Mouse (Mus musculus) hindbrain, embryonic 12.5 days (tissue): ENCODE results near the gene Bco1. TPM values are rescaled to one million over a fixed set of nuclear protein-coding genes. Genes with fewer than 3 reads are reported as not detected.

Source experiments
- ATAC-seq: fragments of 200-750 bp; cut with Nextera tagmentation; 2 replicates; pipeline ENCODE4 v1.8.0; 2017; ENCODE audit warnings: moderate TSS enrichment; ENCODE audit not compliant: low FRiP score
- H3K27ac ChIP-seq: fragments of 300-500 bp; sonication (generic); 2 replicates; pipeline ENCODE4 v1.5.1; 2016; ENCODE audit warnings: mild to moderate bottlenecking
- H3K27me3 ChIP-seq: fragments of 300-500 bp; sonication (generic); 2 replicates; pipeline ENCODE4 v1.6.1; 2016; ENCODE audit warnings: mild to moderate bottlenecking
- H3K36me3 ChIP-seq: fragments of 300-500 bp; sonication (generic); 2 replicates; pipeline ENCODE4 v1.6.1; 2016; ENCODE audit warnings: mild to moderate bottlenecking
- H3K4me1 ChIP-seq: fragments of 300-500 bp; sonication (generic); 2 replicates; pipeline ENCODE4 v1.6.1; 2016
- H3K4me2 ChIP-seq: fragments of 300-500 bp; sonication (generic); replicated peaks from 2 replicates; pipeline ENCODE4 v1.6.1; 2016; ENCODE audit warnings: mild to moderate bottlenecking
- H3K4me3 ChIP-seq: fragments of 300-500 bp; sonication (generic); 2 replicates; pipeline ENCODE4 v1.5.1; 2016; ENCODE audit warnings: mild to moderate bottlenecking
- H3K9ac ChIP-seq: fragments of 300-500 bp; sonication (generic); 2 replicates; pipeline ENCODE4 v1.6.1; 2016; ENCODE audit warnings: mild to moderate bottlenecking, moderate library complexity
- H3K9me3 ChIP-seq: fragments of 300-500 bp; sonication (generic); replicated peaks from 2 replicates; pipeline ENCODE4 v1.6.1; 2016; ENCODE audit warnings: mild to moderate bottlenecking
- WGBS: fragments of 180-500 bp; shearing (Covaris S2); methylation state at CpG from one replicate; pipeline ENCODE4 v1.1.7; 2016; 5-methylcytosine and 5-hydroxymethylcytosine counted together
- polyA plus RNA-seq: library from polyadenylated mRNA; unstranded; fragments of >200 nt; fragmentation: Nextera tagmentation; extraction: Ambion mirVana; gene quantifications from 2 replicates; pipeline ENCODE4 v1.2.1, GENCODE M21; 2016

The Bco1 gene
- polyA plus RNA-seq, 1 experiment from 2014 or later: 0.17 TPM

DNA sequence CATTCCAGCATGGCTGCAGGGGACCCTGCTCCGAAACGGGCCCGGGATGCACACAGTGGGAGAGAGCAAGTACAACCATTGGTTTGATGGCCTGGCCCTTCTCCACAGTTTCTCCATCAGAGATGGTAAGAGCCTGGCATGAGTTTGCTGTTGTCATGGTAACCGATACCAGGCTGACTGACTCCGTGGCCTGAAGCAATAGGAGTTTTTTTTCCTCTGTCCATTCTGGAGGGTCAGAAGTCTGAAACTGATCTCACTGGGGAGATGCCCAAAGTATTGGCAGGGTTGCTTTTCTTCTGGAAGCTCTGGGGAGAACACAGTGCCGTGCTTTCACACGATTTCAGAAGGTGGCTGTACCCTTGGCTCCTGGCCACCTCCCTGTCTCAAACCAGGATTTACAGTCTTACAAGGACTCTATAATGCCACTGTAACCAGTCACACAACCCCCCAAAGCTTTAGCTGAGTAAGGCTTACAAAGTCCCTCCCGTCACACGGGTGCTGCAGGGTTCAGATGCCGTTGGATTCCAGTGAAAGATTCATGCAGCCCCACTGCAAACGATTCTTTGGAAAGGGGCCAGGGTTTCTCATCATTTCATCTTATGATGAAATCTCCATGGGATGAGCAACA is 2.0 kb downstream of the Bco1 start:
- Histone ChIP-seq H3K9me3 (no peaks in the 10 kb centered on the region), H3K9ac (no peak overlapping the region), H3K36me3 (no peaks in the 10 kb centered on the region), H3K4me3 (no peak overlapping the region), H3K27ac (no peak overlapping the region), H3K4me2 (no peak overlapping the region), H3K4me1 (peaks cover 10% of the 10 kb centered on the region; the same call in 1 of the 2 replicates), H3K27me3 (no peaks in the 10 kb centered on the region)
- 54% methylated on average over 11 of the region's 11 CpGs for WGBS
- ATAC-seq: peak; percentile 66

DNA sequence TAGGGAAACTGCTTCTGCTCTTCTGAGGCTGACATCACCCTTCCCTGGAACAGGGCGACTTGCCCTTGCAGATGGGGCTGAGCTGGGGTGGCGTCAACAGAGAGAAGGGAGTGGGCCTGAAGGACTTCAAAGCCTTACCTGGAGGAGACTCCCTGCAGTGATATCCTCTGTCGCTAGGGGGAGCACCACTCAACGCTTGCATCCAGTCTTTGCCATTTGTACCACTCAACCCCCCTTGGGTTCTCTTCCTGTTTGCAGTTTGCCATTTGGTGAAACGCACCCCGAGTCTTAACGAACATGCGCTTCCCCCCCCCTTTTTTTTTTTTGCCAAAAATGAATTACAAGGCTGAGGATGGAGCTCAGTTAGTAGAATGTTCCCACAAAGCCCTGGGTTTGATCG is 11.9 kb downstream of the Bco1 start:
- Histone ChIP-seq H3K27ac (no peak overlapping the region), H3K4me2 (no peak overlapping the region), H3K9me3 (no peaks in the 10 kb centered on the region), H3K9ac (no peak overlapping the region), H3K4me1 (no peaks in the 10 kb centered on the region), H3K27me3 (no peaks in the 10 kb centered on the region), H3K36me3 (no peaks in the 10 kb centered on the region), H3K4me3 (no peak overlapping the region)
- no peak for ATAC-seq
- 16% methylated on average over 9 of the region's 9 CpGs for WGBS

DNA sequence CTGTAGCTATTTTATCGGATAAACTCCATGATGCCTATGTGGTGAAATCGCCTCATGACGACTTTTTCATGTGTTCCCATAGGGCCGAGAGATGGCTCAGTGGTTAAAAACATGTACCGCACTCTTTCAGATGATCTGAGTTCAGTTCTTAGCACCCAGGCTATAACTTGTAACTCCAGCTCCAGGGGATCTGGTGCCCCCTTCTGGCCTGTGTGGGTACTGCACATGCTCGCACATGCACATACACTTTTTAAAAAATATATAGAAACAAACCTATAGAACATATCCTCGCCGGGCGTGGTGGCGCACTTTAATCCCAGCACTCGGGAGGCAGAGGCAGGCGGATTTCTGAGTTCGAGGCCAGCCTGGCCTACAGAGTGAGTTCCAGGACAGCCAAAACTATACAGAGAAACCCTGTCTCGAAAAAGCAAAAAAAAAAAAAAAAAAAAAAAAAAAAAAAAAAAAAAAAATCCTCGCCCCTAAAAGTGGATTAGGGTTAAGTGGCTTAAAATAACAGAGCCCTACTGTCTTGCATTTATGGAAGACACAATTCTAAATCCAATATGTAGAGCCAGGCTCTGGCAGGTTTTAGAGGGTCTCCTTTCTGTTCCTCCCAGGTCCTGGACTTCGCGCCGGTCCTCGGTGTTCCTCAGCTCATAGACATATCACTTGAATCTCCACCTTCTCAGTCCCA is 13.5 kb downstream of the Bco1 start:
- H3K27me3 ChIP-seq: no peaks in the 10 kb centered on the region
- no peak overlapping the region for H3K4me2 ChIP-seq
- no peak for ATAC-seq
- H3K9ac ChIP-seq: no peak overlapping the region
- H3K36me3 ChIP-seq: no peaks in the 10 kb centered on the region
- H3K27ac ChIP-seq: no peak overlapping the region
- H3K9me3 ChIP-seq: no peaks in the 10 kb centered on the region
- no peaks in the 10 kb centered on the region for H3K4me1 ChIP-seq
- no peak overlapping the region for H3K4me3 ChIP-seq
- WGBS: 91% methylated on average over 19 of the region's 19 CpGs

DNA sequence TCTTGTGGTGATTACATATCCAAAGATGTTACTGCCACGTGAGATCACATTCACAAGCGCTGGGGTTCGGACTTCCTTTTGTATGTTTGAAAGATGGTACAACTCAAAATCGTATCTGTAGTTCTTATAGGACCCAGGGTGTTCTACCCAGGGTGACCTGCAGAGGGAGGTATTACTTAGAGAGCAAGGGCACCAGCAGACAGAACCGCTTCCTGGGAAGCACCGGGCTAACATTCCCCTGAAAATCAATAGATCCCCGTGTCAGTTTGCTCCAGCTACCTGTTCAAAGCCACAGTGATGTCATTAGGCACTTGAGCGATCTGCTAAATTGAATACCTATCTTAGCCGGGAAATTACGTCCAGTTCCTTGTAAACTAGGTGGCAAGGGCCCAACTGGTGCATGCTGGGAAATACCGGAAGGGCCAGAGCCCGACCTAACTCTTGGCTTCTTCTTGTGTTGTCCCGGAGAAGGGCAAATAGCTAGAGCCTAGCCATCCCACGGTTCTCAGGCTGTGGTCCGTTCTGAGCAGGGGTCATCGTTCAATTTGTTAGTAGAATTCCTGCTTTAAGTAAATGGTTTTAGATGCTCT is 14.2 kb downstream of the Bco1 start:
- Histone ChIP-seq H3K9me3 (no peaks in the 10 kb centered on the region), H3K4me1 (no peaks in the 10 kb centered on the region), H3K4me3 (no peak overlapping the region), H3K4me2 (no peak overlapping the region), H3K27ac (no peak overlapping the region), H3K9ac (no peak overlapping the region), H3K36me3 (no peaks in the 10 kb centered on the region), H3K27me3 (no peaks in the 10 kb centered on the region)
- ATAC-seq: no peak
- WGBS: 55% methylated on average over 16 of the region's 16 CpGs

DNA sequence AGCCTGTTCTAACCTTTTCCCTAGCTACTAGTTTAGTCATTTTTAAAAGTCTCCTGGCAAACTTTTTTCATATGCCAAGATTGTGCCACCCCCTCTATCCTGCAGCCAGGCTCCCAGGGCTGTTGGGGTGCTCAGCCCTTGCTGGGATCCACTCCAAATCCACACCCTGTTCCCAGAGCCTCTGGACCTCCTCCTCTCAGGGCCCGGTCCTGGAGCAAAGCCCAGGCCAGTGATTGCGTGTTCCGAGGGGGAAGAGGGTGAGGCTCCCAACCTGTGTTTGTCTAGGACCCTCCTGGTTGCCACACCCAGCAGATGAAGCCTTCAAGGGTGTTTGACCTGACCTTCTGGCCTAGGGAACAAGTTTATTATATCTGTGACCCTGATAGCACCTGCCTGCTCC is 16.0 kb downstream of the Bco1 start:
- H3K4me1 ChIP-seq: peaks cover 5% of the 10 kb centered on the region
- H3K27ac ChIP-seq: no peak overlapping the region
- no peak for ATAC-seq
- H3K36me3 ChIP-seq: no peaks in the 10 kb centered on the region
- no peak overlapping the region for H3K4me3 ChIP-seq
- no peak overlapping the region for H3K4me2 ChIP-seq
- no peaks in the 10 kb centered on the region for H3K27me3 ChIP-seq
- H3K9me3 ChIP-seq: no peaks in the 10 kb centered on the region
- WGBS: 89% methylated on average over 3 of the region's 3 CpGs
- no peak overlapping the region for H3K9ac ChIP-seq

DNA sequence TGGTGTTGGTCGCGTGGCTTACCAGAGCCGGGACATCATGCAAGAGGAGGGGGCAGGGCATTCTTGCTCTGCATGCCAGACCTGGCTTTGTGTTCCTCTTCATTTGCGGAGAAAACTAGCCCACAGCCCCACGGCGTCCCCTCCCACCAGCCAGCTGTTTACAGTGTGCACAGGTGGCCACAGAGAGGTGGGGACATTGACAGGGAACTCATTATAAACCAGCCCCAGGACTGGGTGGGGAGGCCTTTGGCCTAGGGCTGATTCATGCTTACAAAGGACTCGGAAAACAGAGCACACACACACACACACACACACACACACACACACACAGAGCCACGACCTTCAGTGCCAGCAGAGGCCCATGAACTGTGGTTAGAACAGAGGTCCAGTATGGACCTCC is 16.6 kb downstream of the Bco1 start:
- peaks cover 5% of the 10 kb centered on the region for H3K4me1 ChIP-seq
- H3K27ac ChIP-seq: no peak overlapping the region
- no peaks in the 10 kb centered on the region for H3K36me3 ChIP-seq
- no peaks in the 10 kb centered on the region for H3K27me3 ChIP-seq
- H3K4me3 ChIP-seq: no peak overlapping the region
- WGBS: 72% methylated on average over 8 of the region's 8 CpGs
- H3K9me3 ChIP-seq: no peaks in the 10 kb centered on the region
- H3K9ac ChIP-seq: no peak overlapping the region
- no peak for ATAC-seq
- H3K4me2 ChIP-seq: no peak overlapping the region

DNA sequence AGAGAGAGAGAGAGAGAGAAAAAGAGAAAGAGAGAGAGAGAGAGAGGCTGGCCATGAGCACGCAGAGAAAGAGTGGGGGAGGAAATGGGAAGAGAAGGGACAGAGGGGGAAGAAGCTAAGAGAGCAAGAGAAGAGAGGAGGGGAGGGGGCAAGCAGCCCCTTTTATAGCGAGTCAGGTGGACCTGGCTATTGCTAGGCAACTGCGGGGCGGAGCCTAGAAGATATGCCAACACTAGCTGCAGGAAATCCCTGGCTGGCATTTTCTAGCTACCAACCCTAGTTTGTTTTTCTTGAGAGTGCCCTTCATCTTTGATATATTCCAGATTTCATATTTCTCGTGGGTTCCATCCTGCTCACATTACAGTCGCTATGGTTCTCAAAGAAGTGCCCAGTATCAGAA is 19.4 kb downstream of the Bco1 start:
- H3K4me1 ChIP-seq: peaks cover 5% of the 10 kb centered on the region
- H3K4me2 ChIP-seq: no peak overlapping the region; the same call in 1 of the 2 replicates
- H3K9ac ChIP-seq: no peak overlapping the region
- no peaks in the 10 kb centered on the region for H3K27me3 ChIP-seq
- no peak overlapping the region for H3K4me3 ChIP-seq
- no peak for ATAC-seq
- H3K27ac ChIP-seq: no peak overlapping the region
- 42% methylated on average over 6 of the region's 6 CpGs for WGBS
- no peaks in the 10 kb centered on the region for H3K9me3 ChIP-seq
- H3K36me3 ChIP-seq: no peaks in the 10 kb centered on the region

DNA sequence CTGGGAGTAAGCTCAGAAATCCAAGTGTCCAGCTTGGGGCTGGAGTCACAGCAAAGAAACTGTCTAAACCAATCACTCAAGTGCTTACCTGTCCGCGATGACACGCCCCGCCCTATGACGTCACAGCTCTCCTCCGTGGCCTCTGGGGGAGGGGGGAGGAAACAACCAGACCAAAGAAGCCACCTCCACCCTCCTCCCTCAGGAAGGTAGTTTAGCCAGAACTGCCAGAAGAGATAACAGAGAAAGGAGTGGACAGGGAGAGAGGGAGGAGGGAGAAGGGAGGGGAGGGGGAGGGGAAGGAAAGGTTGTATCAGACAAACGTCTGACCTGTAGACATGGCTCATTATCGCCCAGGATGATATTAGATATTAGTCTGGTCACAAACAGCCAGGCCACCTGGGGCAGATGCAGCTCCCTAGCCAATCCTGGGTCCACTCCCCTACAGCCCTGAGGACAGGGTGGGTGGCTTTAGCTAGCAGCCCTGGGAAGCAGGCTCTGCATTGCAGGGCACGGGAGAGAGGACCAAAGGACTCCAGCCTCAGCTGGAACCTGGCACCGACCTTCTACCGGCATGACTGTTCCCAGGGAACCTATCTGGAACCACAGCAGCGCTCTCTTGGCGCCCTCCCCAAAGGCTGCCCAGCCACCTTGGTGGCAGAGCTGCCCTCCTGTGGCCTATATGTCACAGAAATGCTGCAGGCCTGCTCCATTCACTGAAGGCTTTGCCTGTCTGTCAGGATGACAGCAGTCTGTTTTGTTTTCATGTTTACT is 20.2 kb downstream of the Bco1 start:
- H3K4me3 ChIP-seq: peak overlapping the region; percentile 4; the same call in 1 of the 2 replicates
- ATAC-seq: no peak
- peaks cover 5% of the 10 kb centered on the region for H3K4me1 ChIP-seq
- H3K36me3 ChIP-seq: no peaks in the 10 kb centered on the region
- H3K27me3 ChIP-seq: no peaks in the 10 kb centered on the region
- whole genome bisulfite sequencing: 12% methylated on average over 13 of the region's 13 CpGs
- H3K9ac ChIP-seq: no peak overlapping the region
- H3K9me3 ChIP-seq: no peaks in the 10 kb centered on the region
- H3K27ac ChIP-seq: no peak overlapping the region
- peak overlapping the region; percentile 36 for H3K4me2 ChIP-seq

DNA sequence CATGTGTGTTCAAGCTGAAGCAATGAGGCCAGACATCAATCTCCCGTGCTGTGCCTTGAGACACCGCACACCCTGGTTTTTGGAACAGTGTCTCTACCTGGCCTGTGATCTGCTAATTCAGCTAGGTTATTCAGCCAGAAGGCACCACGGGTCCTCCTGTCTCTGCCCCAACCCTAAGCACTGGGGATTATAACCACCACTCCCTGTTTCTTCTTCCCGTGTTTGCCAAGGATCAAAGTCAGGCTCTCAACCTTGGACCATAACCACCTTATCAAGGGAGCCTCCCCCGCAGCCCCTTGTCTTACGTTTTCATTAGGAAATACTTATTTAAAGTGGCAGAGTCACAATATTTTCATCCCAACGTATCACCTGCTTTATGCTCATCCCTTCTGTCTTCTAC is 20.9 kb downstream of the Bco1 start:
- no peaks in the 10 kb centered on the region for H3K27me3 ChIP-seq
- no peak overlapping the region for H3K4me3 ChIP-seq
- no peaks in the 10 kb centered on the region for H3K36me3 ChIP-seq
- H3K4me2 ChIP-seq: no peak overlapping the region
- no peak for ATAC-seq
- H3K9ac ChIP-seq: no peak overlapping the region
- no peak overlapping the region for H3K27ac ChIP-seq
- H3K9me3 ChIP-seq: no peaks in the 10 kb centered on the region
- peaks cover 5% of the 10 kb centered on the region for H3K4me1 ChIP-seq
- 75% methylated on average over 7 of the region's 7 CpGs for WGBS

DNA sequence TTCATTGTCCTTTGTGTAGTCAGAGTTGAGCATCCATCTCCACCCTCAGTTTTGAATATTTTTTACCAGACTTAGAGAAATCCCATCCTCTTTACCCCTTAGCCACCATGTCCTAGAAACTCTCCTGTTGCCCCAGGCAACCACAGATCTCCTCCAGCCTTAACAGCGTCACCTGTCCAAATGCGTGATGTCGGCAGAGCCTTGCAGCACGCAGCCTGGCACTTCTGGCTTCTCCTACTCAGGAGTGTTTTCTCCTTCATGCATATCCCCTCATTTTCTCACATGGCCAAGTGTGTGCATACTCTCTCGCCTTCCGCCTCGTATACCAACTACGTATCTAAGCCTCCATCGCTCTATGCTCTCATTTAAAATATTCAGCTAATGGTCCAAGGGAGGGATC is 22.8 kb downstream of the Bco1 start:
- Histone ChIP-seq H3K9me3 (no peaks in the 10 kb centered on the region), H3K27ac (no peak overlapping the region), H3K4me2 (no peak overlapping the region), H3K36me3 (no peaks in the 10 kb centered on the region), H3K4me3 (no peak overlapping the region), H3K9ac (no peak overlapping the region), H3K4me1 (peaks cover 5% of the 10 kb centered on the region), H3K27me3 (no peaks in the 10 kb centered on the region)
- 91% methylated on average over 9 of the region's 9 CpGs for WGBS
- ATAC-seq: no peak

DNA sequence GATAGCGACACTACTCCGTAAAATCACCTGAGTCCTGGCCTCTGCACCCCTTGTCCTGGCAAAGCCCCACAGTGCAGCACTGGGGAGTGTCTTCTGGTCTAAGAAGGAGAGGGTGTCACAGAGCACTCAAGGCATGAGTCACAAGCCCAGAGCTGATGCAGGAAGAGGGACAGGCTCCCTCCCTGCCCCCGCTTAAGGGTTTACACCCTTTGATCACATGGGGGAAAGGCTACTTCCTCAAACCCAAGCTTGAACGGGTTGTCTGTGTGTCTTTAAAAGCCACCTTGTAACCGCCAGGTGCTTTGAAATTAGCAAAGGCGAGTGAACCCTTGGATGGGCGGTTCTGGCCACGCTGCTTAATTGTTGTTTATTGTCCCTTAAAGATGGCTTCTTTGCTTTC is 25.6 kb downstream of the Bco1 start:
- no peak overlapping the region for H3K4me2 ChIP-seq
- no peak for ATAC-seq
- H3K9me3 ChIP-seq: no peaks in the 10 kb centered on the region
- no peak overlapping the region for H3K27ac ChIP-seq
- H3K4me3 ChIP-seq: no peak overlapping the region
- no peak overlapping the region for H3K9ac ChIP-seq
- 67% methylated on average over 8 of the region's 8 CpGs for WGBS
- H3K36me3 ChIP-seq: no peaks in the 10 kb centered on the region
- no peaks in the 10 kb centered on the region for H3K27me3 ChIP-seq
- H3K4me1 ChIP-seq: no peaks in the 10 kb centered on the region

DNA sequence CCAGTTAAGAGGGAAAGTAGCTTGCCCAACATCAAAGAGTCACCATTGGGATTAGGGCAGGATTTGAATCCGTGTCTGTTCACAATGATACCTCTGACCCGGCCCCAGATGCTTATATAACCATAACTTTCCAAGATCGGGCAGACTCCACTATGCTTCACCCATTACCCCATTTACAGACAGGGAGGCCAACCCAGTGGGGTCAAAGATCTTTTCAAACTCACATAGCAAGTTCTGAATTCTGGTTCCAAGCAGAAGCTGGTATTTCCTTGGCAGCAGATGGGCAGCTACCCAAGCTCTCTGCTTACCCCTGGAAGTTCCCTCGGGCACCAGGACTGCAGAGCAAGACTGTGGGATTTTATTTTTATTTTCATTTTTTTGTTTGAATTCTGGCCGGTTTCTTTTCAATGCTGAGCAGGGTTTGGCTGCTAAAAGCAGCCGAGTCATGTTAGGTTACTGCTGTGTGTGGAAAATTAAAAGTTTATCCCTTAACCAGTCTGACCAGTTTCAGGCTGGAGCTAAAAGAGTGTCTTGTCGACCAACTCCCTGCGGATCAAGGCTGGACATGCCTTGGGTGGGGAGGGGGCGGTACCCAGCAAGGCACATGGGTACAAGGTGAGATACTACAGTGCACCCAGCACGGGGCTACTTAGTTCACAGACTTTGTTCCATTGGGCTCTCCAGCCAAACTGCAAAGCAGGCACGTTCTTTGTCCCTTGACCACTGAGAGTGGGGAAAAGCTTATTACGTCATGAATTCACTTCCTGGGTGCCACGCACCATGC is 28.4 kb downstream of the Bco1 start:
- Histone ChIP-seq H3K36me3 (no peaks in the 10 kb centered on the region), H3K27ac (no peak overlapping the region), H3K9ac (no peak overlapping the region), H3K4me3 (no peak overlapping the region), H3K4me1 (no peaks in the 10 kb centered on the region), H3K27me3 (no peaks in the 10 kb centered on the region), H3K9me3 (no peaks in the 10 kb centered on the region), H3K4me2 (no peak overlapping the region)
- WGBS: 76% methylated on average over 13 of the region's 13 CpGs
- no peak for ATAC-seq
